Mouse (Mus musculus): ENCODE measurements around the gene Ugt1a10. TPM values are rescaled to one million over a fixed set of nuclear protein-coding genes. Genes with fewer than 3 reads are reported as not detected.

The Ugt1a10 gene
- polyA plus RNA-seq, 1 experiment from 2014 or later = 0.22 TPM

- no peak for ATAC-seq (ENCODE audit: borderline replicate concordance, extremely low read depth, low FRiP score, low TSS enrichment)
- 83% methylated on average over 12 of the region's 12 CpGs for WGBS
- no peak overlapping the region for H3K27ac ChIP-seq
- peaks cover 8% of the 10 kb centered on the region for H3K9me3 ChIP-seq
- no peaks in the 10 kb centered on the region for H3K4me1 ChIP-seq
- no peak overlapping the region for H3K4me2 ChIP-seq
- H3K4me3 ChIP-seq = no peak overlapping the region
- H3K36me3 ChIP-seq = peaks cover 4% of the 10 kb centered on the region; the same call in 1 of the 2 replicates
- no peak overlapping the region for H3K9ac ChIP-seq
- H3K27me3 ChIP-seq = no peaks in the 10 kb centered on the region
Measured at GRCm38 (mm10) chr1:88254793-88255465, 199.7 kb downstream of the Ugt1a10 start.

- Histone ChIP-seq H3K4me3 (no peak overlapping the region), H3K36me3 (peaks cover 9% of the 10 kb centered on the region; the same call in 1 of the 2 replicates), H3K9ac (no peak overlapping the region), H3K4me1 (no peaks in the 10 kb centered on the region), H3K27me3 (no peaks in the 10 kb centered on the region), H3K27ac (no peak overlapping the region), H3K9me3 (peaks cover 4% of the 10 kb centered on the region; the same call in 1 of the 2 replicates), H3K4me2 (no peak overlapping the region)
- no peak for ATAC-seq (ENCODE audit: borderline replicate concordance, extremely low read depth, low FRiP score, low TSS enrichment)
- 51% methylated on average over 2 of the region's 2 CpGs for WGBS
Measured at GRCm38 (mm10) chr1:88255466-88255857, 200.3 kb downstream of the Ugt1a10 start.

- peaks cover 15% of the 10 kb centered on the region; the same call in 1 of the 2 replicates for H3K36me3 ChIP-seq
- ATAC-seq (ENCODE audit: borderline replicate concordance, extremely low read depth, low FRiP score, low TSS enrichment) = no peak
- no peaks in the 10 kb centered on the region for H3K27me3 ChIP-seq
- no peak overlapping the region for H3K9ac ChIP-seq
- no peak overlapping the region for H3K4me2 ChIP-seq
- 77% methylated on average over 13 of the region's 13 CpGs for WGBS
- H3K4me1 ChIP-seq = no peaks in the 10 kb centered on the region
- H3K9me3 ChIP-seq = no peaks in the 10 kb centered on the region; the same call in 1 of the 2 replicates
- no peak overlapping the region for H3K4me3 ChIP-seq
- H3K27ac ChIP-seq = no peak overlapping the region
Measured at GRCm38 (mm10) chr1:88255989-88256754, 201.0 kb downstream of the Ugt1a10 start.

- Histone ChIP-seq H3K4me1 (no peaks in the 10 kb centered on the region), H3K27ac (no peak overlapping the region), H3K9ac (no peak overlapping the region), H3K9me3 (no peaks in the 10 kb centered on the region; the same call in 1 of the 2 replicates), H3K4me2 (no peak overlapping the region), H3K36me3 (peaks cover 24% of the 10 kb centered on the region), H3K27me3 (no peaks in the 10 kb centered on the region), H3K4me3 (no peak overlapping the region)
- 71% methylated on average over 10 of the region's 10 CpGs for WGBS
- ATAC-seq (ENCODE audit: borderline replicate concordance, extremely low read depth, low FRiP score, low TSS enrichment) = no peak
Measured at GRCm38 (mm10) chr1:88256886-88257663, 201.9 kb downstream of the Ugt1a10 start.

- Histone ChIP-seq H3K27ac (no peak overlapping the region), H3K9ac (no peak overlapping the region), H3K4me1 (no peaks in the 10 kb centered on the region), H3K4me2 (no peak overlapping the region), H3K36me3 (peaks cover 30% of the 10 kb centered on the region), H3K4me3 (no peak overlapping the region), H3K27me3 (no peaks in the 10 kb centered on the region), H3K9me3 (no peaks in the 10 kb centered on the region; the same call in 1 of the 2 replicates)
- ATAC-seq (ENCODE audit: borderline replicate concordance, extremely low read depth, low FRiP score, low TSS enrichment) = no peak
- WGBS = 81% methylated on average over 6 of the region's 6 CpGs
Measured at GRCm38 (mm10) chr1:88257681-88258080, 202.5 kb downstream of the Ugt1a10 start.

GRCm38 (mm10) chr1:88258361-88258760 is 203.2 kb downstream of the Ugt1a10 start:
- Histone ChIP-seq H3K36me3 (peaks cover 37% of the 10 kb centered on the region), H3K4me1 (no peaks in the 10 kb centered on the region), H3K4me2 (no peak overlapping the region), H3K4me3 (no peak overlapping the region), H3K9ac (no peak overlapping the region), H3K9me3 (no peaks in the 10 kb centered on the region; the same call in 1 of the 2 replicates), H3K27me3 (no peaks in the 10 kb centered on the region), H3K27ac (no peak overlapping the region)
- no peak for ATAC-seq (ENCODE audit: borderline replicate concordance, extremely low read depth, low FRiP score, low TSS enrichment)
- 62% methylated on average over 6 of the region's 6 CpGs for WGBS

- Histone ChIP-seq H3K4me1 (no peaks in the 10 kb centered on the region), H3K4me3 (no peak overlapping the region), H3K9me3 (no peaks in the 10 kb centered on the region; the same call in 1 of the 2 replicates), H3K4me2 (no peak overlapping the region), H3K27ac (no peak overlapping the region), H3K9ac (no peak overlapping the region), H3K36me3 (peaks cover 44% of the 10 kb centered on the region), H3K27me3 (no peaks in the 10 kb centered on the region)
- ATAC-seq (ENCODE audit: borderline replicate concordance, extremely low read depth, low FRiP score, low TSS enrichment) = peak; percentile 2; the same call in 1 of the 2 replicates
- 58% methylated on average over 8 of the region's 8 CpGs for WGBS
Measured at GRCm38 (mm10) chr1:88258881-88259642, 203.9 kb downstream of the Ugt1a10 start.

GRCm38 (mm10) chr1:88259643-88260024 is 204.4 kb downstream of the Ugt1a10 start:
- Histone ChIP-seq H3K4me1 (no peaks in the 10 kb centered on the region), H3K9ac (no peak overlapping the region), H3K27me3 (no peaks in the 10 kb centered on the region), H3K4me2 (no peak overlapping the region), H3K27ac (no peak overlapping the region), H3K4me3 (no peak overlapping the region), H3K9me3 (no peaks in the 10 kb centered on the region; the same call in 1 of the 2 replicates), H3K36me3 (peaks cover 50% of the 10 kb centered on the region)
- ATAC-seq (ENCODE audit: borderline replicate concordance, extremely low read depth, low FRiP score, low TSS enrichment) = peak; percentile 2; the same call in 1 of the 2 replicates
- 68% methylated on average over 4 of the region's 4 CpGs for WGBS

- H3K4me1 ChIP-seq = no peaks in the 10 kb centered on the region
- no peak overlapping the region for H3K4me2 ChIP-seq
- H3K9ac ChIP-seq = no peak overlapping the region
- 72% methylated on average over 6 of the region's 6 CpGs for WGBS
- H3K36me3 ChIP-seq = peaks cover 55% of the 10 kb centered on the region
- no peaks in the 10 kb centered on the region for H3K9me3 ChIP-seq
- no peak overlapping the region for H3K27ac ChIP-seq
- 0 out of 2 replicates have a peak, but pooled peaks have one; percentile 1 for ATAC-seq (ENCODE audit: borderline replicate concordance, extremely low read depth, low FRiP score, low TSS enrichment)
- H3K27me3 ChIP-seq = no peaks in the 10 kb centered on the region
- H3K4me3 ChIP-seq = no peak overlapping the region
Measured at GRCm38 (mm10) chr1:88260114-88260513, 204.9 kb downstream of the Ugt1a10 start.

- Histone ChIP-seq H3K9ac (no peak overlapping the region), H3K9me3 (no peaks in the 10 kb centered on the region), H3K27ac (no peak overlapping the region), H3K4me3 (no peak overlapping the region), H3K4me1 (no peaks in the 10 kb centered on the region), H3K27me3 (no peaks in the 10 kb centered on the region), H3K4me2 (no peak overlapping the region), H3K36me3 (peaks cover 61% of the 10 kb centered on the region)
- 78% methylated on average over 10 of the region's 10 CpGs for WGBS
- ATAC-seq (ENCODE audit: borderline replicate concordance, extremely low read depth, low FRiP score, low TSS enrichment) = no peak
Measured at GRCm38 (mm10) chr1:88260604-88261377, 205.6 kb downstream of the Ugt1a10 start.
